Mouse (Mus musculus) stomach, postnatal 0 days (tissue): ENCODE measurements around the gene Prm1.

ENCODE experiments used
- CTCF ChIP-seq: IDR thresholded peaks from 2 replicates; pipeline ENCODE4 v1.5.1; 2016; ENCODE audit warnings: antibody characterized with exemption, low read depth, mild to moderate bottlenecking, moderate library complexity
- EP300 ChIP-seq: optimal IDR thresholded peaks from 2 replicates; pipeline ENCODE3; 2016; ENCODE audit warnings: antibody characterized with exemption

DNA sequence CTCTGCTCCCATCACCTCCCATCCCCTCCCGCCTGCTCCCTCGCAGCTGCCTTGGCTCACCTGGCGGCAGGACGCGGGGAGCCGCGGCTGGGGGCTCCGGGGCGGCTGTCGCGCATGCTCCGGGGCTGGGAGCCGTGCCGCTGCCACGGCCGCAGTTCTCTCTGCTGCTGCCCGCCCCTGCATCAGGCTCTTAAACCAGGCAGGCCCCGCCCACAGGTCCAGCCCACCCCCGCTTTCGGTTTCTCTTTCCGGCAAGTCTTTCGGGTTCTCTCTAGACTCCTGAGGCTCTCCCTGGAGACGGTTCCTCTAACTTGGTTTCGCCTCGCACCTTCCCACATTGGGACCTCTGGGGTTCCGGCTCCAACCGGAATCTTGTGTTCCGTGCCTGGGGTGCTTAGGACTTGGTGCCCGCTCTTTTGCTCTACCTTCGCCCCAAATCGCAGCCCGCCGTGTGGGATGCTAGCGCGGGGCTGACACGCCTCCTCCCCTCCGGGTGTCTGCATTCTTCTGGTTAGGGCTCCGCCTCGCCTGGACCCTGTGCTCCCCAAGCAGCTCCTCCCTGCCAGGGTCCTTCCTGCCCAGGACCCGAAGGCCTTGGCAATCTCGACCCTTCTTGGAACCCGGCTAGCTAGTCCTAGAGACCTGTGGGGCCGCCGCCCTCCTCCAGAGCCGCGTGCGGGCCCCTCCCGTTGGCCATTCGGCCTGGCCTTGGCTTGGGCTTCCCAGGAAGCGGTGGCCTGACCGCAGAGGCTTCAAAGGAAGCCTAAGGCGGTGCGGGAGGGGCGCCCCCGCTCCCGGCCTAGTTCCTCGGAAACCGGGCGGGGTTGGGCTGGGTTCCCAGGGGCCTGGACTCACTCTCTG lies 20.0 kb downstream of the Prm1 start, which contains the start of gene Socs1:
- TF ChIP-seq CTCF (no peak), EP300 (no peak)
